Mouse (Mus musculus) megakaryocyte-erythroid progenitor cell, adult 5 weeks (primary cell): Measurements from ENCODE around the gene Aox2. TPM values are rescaled to one million over a fixed set of nuclear protein-coding genes. Genes with fewer than 3 reads are reported as not detected.

Experiments
- polyA plus RNA-seq: library from polyadenylated mRNA; stranded (reverse); fragments of >175 nt; gene quantifications from 2 replicates; pipeline ENCODE4 v1.2.3, GENCODE M21; 2012

Aox2 gene
- 0.01 TPM in 1 of 2 replicates, not detected in the other for polyA plus RNA-seq

GRCm38 (mm10) chr1:58278026-58278425, at the start of gene Aox2:
Gene Aox2 (plus strand): TSS chr1:58278326.

GRCm38 (mm10) chr1:58392652-58393283, 114.6 kb downstream of the Aox2 start, which contains the start of gene Bzw1:
Gene Bzw1 (plus strand): TSS chr1:58392898.

GRCm38 (mm10) chr1:58423371-58424248, 145.5 kb downstream of the Aox2 start, which contains the start of gene Clk1:
Gene Clk1 (minus strand): TSS chr1:58424066.

Other genes with a start within 250 kb of the Aox2 start
- not detected in 2 replicates for gene Aox1, start 248.4 kb upstream of the Aox2 start, polyA plus RNA-seq
- not detected in 2 replicates for gene Aox3, start 165.2 kb upstream of the Aox2 start, polyA plus RNA-seq
- 0.01 and 0.02 TPM in 2 replicates for gene Aox4, start 67.9 kb upstream of the Aox2 start, polyA plus RNA-seq
- gene Bzw1, start 114.6 kb downstream of the Aox2 start, polyA plus RNA-seq, result 7.6 and 7.8 TPM in 2 replicates
- gene Clk1, start 145.7 kb downstream of the Aox2 start, polyA plus RNA-seq, result 9.4 and 14.8 TPM in 2 replicates
- 6.3 and 8.7 TPM in 2 replicates for gene Nif3l1, start 166.8 kb downstream of the Aox2 start, polyA plus RNA-seq
- 10.1 and 10.3 TPM in 2 replicates for gene Ppil3, start 167.2 kb downstream of the Aox2 start, polyA plus RNA-seq
- gene Orc2, start 226.8 kb downstream of the Aox2 start, polyA plus RNA-seq, result 14.6 and 21.0 TPM in 2 replicates